Mouse (Mus musculus): ENCODE measurements around the gene Ifna14. TPM values are rescaled to one million over a fixed set of nuclear protein-coding genes. Genes with fewer than 3 reads are reported as not detected.

The Ifna14 gene
- polyA plus RNA-seq (2017; shearing (Covaris generic)) = not detected

DNA sequence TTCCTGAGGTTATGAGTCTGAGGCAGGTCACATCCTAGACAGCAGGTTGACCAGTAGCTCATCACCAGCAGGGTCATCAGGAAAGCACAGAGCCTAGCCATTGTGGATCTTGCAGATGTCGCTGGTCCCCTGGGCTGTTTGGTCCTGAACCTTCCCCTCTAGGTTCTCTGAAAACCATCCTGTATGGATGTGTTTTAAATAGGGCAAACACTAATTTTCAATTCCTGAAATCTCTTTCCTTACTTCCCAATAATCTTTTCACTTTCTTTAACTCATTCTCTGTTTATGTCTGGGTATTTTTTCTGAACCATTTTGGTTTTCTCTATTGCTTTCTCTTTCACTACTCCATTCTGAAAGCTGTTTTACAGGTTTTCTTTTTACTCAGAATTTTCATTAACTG, at the start of gene Ifna14:
Gene Ifna14 (minus strand): TSS at position 101 of the 400 bp plus-strand sequence.

DNA sequence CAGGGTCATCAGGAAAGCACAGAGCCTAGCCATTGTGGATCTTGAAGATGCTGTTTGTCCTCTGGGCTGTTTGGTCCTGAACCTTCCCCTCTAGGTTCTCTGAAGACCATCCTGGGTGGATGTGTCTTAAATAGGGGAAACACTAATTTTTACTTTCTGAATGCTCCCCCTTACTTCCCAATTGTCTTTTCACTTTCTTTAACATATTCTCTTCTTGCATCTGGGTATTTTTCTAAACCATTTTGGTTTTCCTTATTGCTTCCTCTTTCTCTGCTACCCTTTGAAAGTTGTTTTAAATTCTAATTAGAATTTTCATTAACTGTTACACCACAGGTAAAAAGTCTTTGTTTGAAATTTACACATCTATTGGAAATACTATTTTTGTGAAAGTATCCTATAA, 31.7 kb upstream of the Ifna14 start, which contains the start of gene Ifna12:
Gene Ifna12 (minus strand): TSS at position 101 of the 400 bp plus-strand sequence.

DNA sequence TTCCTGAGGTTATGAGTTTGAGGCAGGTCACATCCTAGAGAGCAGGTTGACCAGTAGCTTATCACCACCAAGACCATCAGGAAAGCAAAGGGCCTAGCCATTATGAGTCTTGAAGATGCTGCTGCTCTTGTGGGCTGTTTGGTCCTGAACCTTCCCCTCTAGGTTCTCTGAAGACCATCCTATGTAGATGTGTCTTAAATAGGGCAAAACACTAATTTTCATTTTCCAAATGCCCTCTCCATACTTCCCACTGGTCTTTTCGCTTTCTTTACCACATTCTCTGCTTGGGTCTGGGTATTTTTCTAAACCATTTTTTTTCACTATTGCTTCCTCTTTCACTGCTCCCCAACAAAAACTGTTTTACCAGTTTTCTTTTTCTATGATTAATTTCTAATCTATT, 20.7 kb upstream of the Ifna14 start, which contains the start of gene Ifna9:
Gene Ifna9 (minus strand): TSS at position 101 of the 400 bp plus-strand sequence.

DNA sequence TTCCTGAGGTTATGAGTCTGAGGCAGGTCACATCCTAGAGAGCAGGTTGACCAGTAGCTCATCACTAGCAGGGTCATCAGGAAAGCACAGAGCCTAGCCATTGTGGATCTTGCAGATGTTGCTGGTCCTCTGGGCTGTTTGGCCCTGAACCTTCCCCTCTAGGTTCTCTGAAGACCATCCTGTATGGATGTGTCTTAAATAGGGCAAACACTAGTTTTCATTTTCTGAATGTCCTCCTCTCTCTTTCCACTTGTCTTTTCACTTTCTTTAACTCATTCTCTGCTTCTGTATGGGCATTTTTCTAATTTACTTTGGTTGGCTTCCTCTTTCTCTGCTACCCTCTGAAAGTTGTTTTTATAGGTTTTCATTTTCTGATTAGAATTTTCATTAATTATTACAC, 13.5 kb downstream of the Ifna14 start, which contains the start of gene Ifna15:
Gene Ifna15 (minus strand): TSS at position 101 of the 400 bp plus-strand sequence.

DNA sequence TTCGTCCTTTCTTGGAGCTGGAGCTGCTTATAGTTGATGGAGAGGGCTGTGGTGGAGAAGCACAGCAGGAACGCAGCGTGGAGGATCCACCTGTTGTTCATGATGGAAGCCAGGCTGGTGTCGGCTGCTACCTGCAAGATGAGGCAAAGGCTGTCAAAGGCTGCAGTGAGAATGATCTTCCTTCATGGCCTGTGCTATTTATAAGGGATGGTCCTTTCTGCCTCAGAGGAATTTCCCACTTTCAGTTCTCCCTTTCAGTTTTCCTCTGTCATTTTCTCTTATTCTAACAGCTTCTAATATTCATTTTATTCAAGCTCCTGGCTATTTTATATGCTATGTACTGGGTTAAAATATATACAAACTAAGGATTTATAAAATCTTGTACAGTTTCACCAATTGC, 48.9 kb downstream of the Ifna14 start, which contains the start of gene Ifnb1:
Gene Ifnb1 (minus strand): TSS at position 101 of the 400 bp plus-strand sequence.

Other genes starting within 250 kb of the Ifna14 start
- 0.49 TPM for gene Hacd4, start 132.9 kb downstream of the Ifna14 start, polyA plus RNA-seq (2017; shearing (Covaris generic))
- not detected for gene Ifnb1, start 49.0 kb downstream of the Ifna14 start, polyA plus RNA-seq (2017; shearing (Covaris generic))
- not detected for gene Ifna15, start 13.6 kb downstream of the Ifna14 start, polyA plus RNA-seq (2017; shearing (Covaris generic))
- not detected for gene Ifna9, start 20.6 kb upstream of the Ifna14 start, polyA plus RNA-seq (2017; shearing (Covaris generic))
- not detected for gene Ifna12, start 31.6 kb upstream of the Ifna14 start, polyA plus RNA-seq (2017; shearing (Covaris generic))
- gene C87499, start 62.6 kb upstream of the Ifna14 start, polyA plus RNA-seq (2017; shearing (Covaris generic)) = not detected
- gene Ifna13, start 72.7 kb upstream of the Ifna14 start, polyA plus RNA-seq (2017; shearing (Covaris generic)) = not detected
- not detected for gene Ifna16, start 105.1 kb upstream of the Ifna14 start, polyA plus RNA-seq (2017; shearing (Covaris generic))
- gene Ifna2, start 112.1 kb upstream of the Ifna14 start, polyA plus RNA-seq (2017; shearing (Covaris generic)) = not detected
- gene Ifnab, start 119.6 kb upstream of the Ifna14 start, polyA plus RNA-seq (2017; shearing (Covaris generic)) = 0.45 TPM
- 1.4 TPM for gene Gm26566, start 150.0 kb upstream of the Ifna14 start, polyA plus RNA-seq (2017; shearing (Covaris generic))
- 27.2 TPM for gene Klhl9, start 150.7 kb upstream of the Ifna14 start, polyA plus RNA-seq (2017; shearing (Covaris generic))
- not detected for gene Gm13271, start 183.1 kb upstream of the Ifna14 start, polyA plus RNA-seq (2017; shearing (Covaris generic))
- gene Gm13283, start 188.3 kb upstream of the Ifna14 start, polyA plus RNA-seq (2017; shearing (Covaris generic)) = 0.36 TPM
- not detected for gene Gm13290, start 202.0 kb upstream of the Ifna14 start, polyA plus RNA-seq (2017; shearing (Covaris generic))
- not detected for gene Gm13289, start 205.1 kb upstream of the Ifna14 start, polyA plus RNA-seq (2017; shearing (Covaris generic))
- not detected for gene Gm13272, start 208.1 kb upstream of the Ifna14 start, polyA plus RNA-seq (2017; shearing (Covaris generic))
- not detected for gene Ifnz, start 210.3 kb upstream of the Ifna14 start, polyA plus RNA-seq (2017; shearing (Covaris generic))
- gene Gm13276, start 213.9 kb upstream of the Ifna14 start, polyA plus RNA-seq (2017; shearing (Covaris generic)) = not detected
- not detected for gene Gm13277, start 216.8 kb upstream of the Ifna14 start, polyA plus RNA-seq (2017; shearing (Covaris generic))
- not detected for gene Gm13278, start 219.8 kb upstream of the Ifna14 start, polyA plus RNA-seq (2017; shearing (Covaris generic))
- gene Gm13275, start 222.7 kb upstream of the Ifna14 start, polyA plus RNA-seq (2017; shearing (Covaris generic)) = not detected
- not detected for gene Gm13279, start 225.6 kb upstream of the Ifna14 start, polyA plus RNA-seq (2017; shearing (Covaris generic))
- gene Gm13285, start 227.9 kb upstream of the Ifna14 start, polyA plus RNA-seq (2017; shearing (Covaris generic)) = not detected
- gene Gm13287, start 231.5 kb upstream of the Ifna14 start, polyA plus RNA-seq (2017; shearing (Covaris generic)) = not detected
- gene Gm13288, start 233.7 kb upstream of the Ifna14 start, polyA plus RNA-seq (2017; shearing (Covaris generic)) = 0.19 TPM
- not detected for gene Ifna7, start 244.4 kb upstream of the Ifna14 start, polyA plus RNA-seq (2017; shearing (Covaris generic))
- gene Ifna11, start 248.2 kb upstream of the Ifna14 start, polyA plus RNA-seq (2017; shearing (Covaris generic)) = not detected